Mouse (Mus musculus) CH12.LX (cell line): ENCODE measurements at regions not wholly inside any gene's neighbourhood (a gene's known extent, or its start where the extent isn't known, plus 50 kb on each side); places are given as distances from the start of the nearest gene placed in this dataset.

Source experiments
- DNase-seq: peaks from one replicate; pipeline ENCODE4 v3.0.0-alpha.2; 2013; ENCODE audit errors: extremely low read depth
- H3K27ac ChIP-seq: 2 replicates; pipeline ENCODE4 v1.5.1; 2012; ENCODE audit warnings: low read depth, mild to moderate bottlenecking, control low read depth, moderate library complexity; ENCODE audit not compliant: insufficient read depth
- H3K27me3 ChIP-seq: replicated peaks from 2 replicates; pipeline ENCODE3; 2012; ENCODE audit warnings: inconsistent platforms
- H3K36me3 ChIP-seq, 2 experiments: replicated peaks in 1 of 2; 2 replicates each; pipeline versions ENCODE3 to v1.6.1; 2012; ENCODE audit warnings: inconsistent platforms in 1 of 2, low read length in 1 of 2, mild to moderate bottlenecking in 1 of 2, mixed read lengths in 1 of 2, moderate library complexity in 1 of 2; ENCODE audit not compliant: control insufficient read depth in 1 of 2, insufficient read depth in 1 of 2
- H3K4me1 ChIP-seq, 2 experiments: 2 replicates each; pipeline ENCODE4 v1.6.1; 2012; ENCODE audit warnings: inconsistent platforms in 1 of 2, moderate library complexity in 1 of 2; ENCODE audit not compliant: insufficient read depth in 2 of 2, control insufficient read depth in 1 of 2
- H3K4me2 ChIP-seq: 2 replicates; pipeline ENCODE4 v1.6.1; 2012; ENCODE audit warnings: low read depth, mild to moderate bottlenecking, control low read depth; ENCODE audit not compliant: poor library complexity, insufficient read depth, severe bottlenecking
- H3K4me3 ChIP-seq, 3 experiments: fragments of 150-350 bp in 1 of 3; sonication (generic) in 1 of 3; replicated peaks in 1 of 3; 2 replicates each; pipeline versions ENCODE3 to v1.5.1; 2011 to 2012; ENCODE audit warnings: low read depth in 2 of 3, low read length in 2 of 3, mild to moderate bottlenecking in 2 of 3, moderate library complexity in 2 of 3, control low read depth in 1 of 3, improper control_type of control experiment in 1 of 3, inconsistent platforms in 1 of 3, mixed read lengths in 1 of 3; ENCODE audit not compliant: poor library complexity in 1 of 3
- H3K79me2 ChIP-seq: replicated peaks from 2 replicates; pipeline ENCODE4 v1.6.1; 2012; ENCODE audit warnings: mild to moderate bottlenecking, moderate library complexity; ENCODE audit not compliant: control insufficient read depth, poor library complexity, insufficient read depth, severe bottlenecking; ENCODE audit errors: extremely low read depth
- H3K9ac ChIP-seq: 2 replicates; pipeline ENCODE4 v1.6.1; 2012; ENCODE audit warnings: low read depth, mild to moderate bottlenecking, control low read depth, moderate library complexity; ENCODE audit not compliant: insufficient read depth
- H3K9me3 ChIP-seq: replicated peaks from 2 replicates; pipeline ENCODE3; 2012; ENCODE audit warnings: low read length, inconsistent platforms, mixed read lengths
- CHD1 ChIP-seq: IDR thresholded peaks from 2 replicates; pipeline ENCODE4 v1.6.1; 2012; ENCODE audit warnings: low read depth, low read length, improper control_type of control experiment, inconsistent platforms
- CTCF ChIP-seq, 2 experiments: IDR thresholded peaks in 1 of 2; conservative IDR thresholded peaks in 1 of 2; 2 replicates each; pipeline ENCODE4 v1.5.1; 2011 to 2012; ENCODE audit warnings: low read depth in 2 of 2, low read length in 2 of 2, improper control_type of control experiment in 1 of 2, inconsistent platforms in 1 of 2, mild to moderate bottlenecking in 1 of 2, moderate library complexity in 1 of 2
- ELF1 ChIP-seq: IDR thresholded peaks from 2 replicates; pipeline ENCODE4 v1.6.1; 2014; ENCODE audit warnings: low read depth, mild to moderate bottlenecking, inconsistent platforms, low read length, improper control_type of control experiment
- HCFC1 ChIP-seq: IDR thresholded peaks from 2 replicates; pipeline ENCODE4 v1.6.1; 2012; ENCODE audit warnings: low read depth, mild to moderate bottlenecking, inconsistent platforms, low read length, improper control_type of control experiment
- IRF4 ChIP-seq: IDR thresholded peaks from 2 replicates; pipeline ENCODE4 v1.6.1; 2014; ENCODE audit warnings: low read depth, mild to moderate bottlenecking, inconsistent platforms, low read length, improper control_type of control experiment
- JUND ChIP-seq: conservative IDR thresholded peaks from 2 replicates; pipeline ENCODE4 v1.6.1; 2011; ENCODE audit warnings: low read depth, low read length, improper control_type of control experiment
- MAZ ChIP-seq: IDR thresholded peaks from 2 replicates; pipeline ENCODE4 v1.6.1; 2012; ENCODE audit warnings: low read depth, mild to moderate bottlenecking, inconsistent platforms, low read length, improper control_type of control experiment, moderate library complexity
- MEF2A ChIP-seq: IDR thresholded peaks from 2 replicates; pipeline ENCODE4 v1.6.1; 2014; ENCODE audit warnings: low read depth, mild to moderate bottlenecking, inconsistent platforms, low read length, improper control_type of control experiment, borderline replicate concordance
- PAX5 ChIP-seq: IDR thresholded peaks from 2 replicates; pipeline ENCODE4 v1.6.1; 2012; ENCODE audit warnings: low read length, inconsistent platforms, mixed read lengths
- POLR2AphosphoS2 ChIP-seq: IDR thresholded peaks from 2 replicates; pipeline ENCODE4 v1.6.1; 2011; ENCODE audit warnings: low read depth, low read length, improper control_type of control experiment
- RAD21 ChIP-seq: IDR thresholded peaks from 2 replicates; pipeline ENCODE4 v1.6.1; 2011; ENCODE audit warnings: low read depth, mild to moderate bottlenecking, low read length, improper control_type of control experiment, moderate library complexity
- RCOR1 ChIP-seq: conservative IDR thresholded peaks from 2 replicates; pipeline ENCODE4 v1.6.1; 2012; ENCODE audit warnings: low read depth, mild to moderate bottlenecking, inconsistent platforms, low read length, improper control_type of control experiment
- SIN3A ChIP-seq: IDR thresholded peaks from 2 replicates; pipeline ENCODE4 v1.6.1; 2012; ENCODE audit warnings: low read length, improper control_type of control experiment, inconsistent platforms
- SMC3 ChIP-seq: IDR thresholded peaks from 2 replicates; pipeline ENCODE4 v1.6.1; 2011; ENCODE audit warnings: low read depth, low read length, improper control_type of control experiment
- ZC3H11A ChIP-seq: IDR thresholded peaks from 2 replicates; pipeline ENCODE4 v1.6.1; 2012; ENCODE audit warnings: low read depth, mild to moderate bottlenecking, inconsistent platforms, low read length, improper control_type of control experiment
- ZKSCAN1 ChIP-seq: IDR thresholded peaks from 2 replicates; pipeline ENCODE4 v1.6.1; 2012; ENCODE audit warnings: low read depth, inconsistent platforms, low read length, improper control_type of control experiment, borderline replicate concordance
- ZNF384 ChIP-seq: IDR thresholded peaks from 2 replicates; pipeline ENCODE4 v1.6.1; 2012; ENCODE audit warnings: low read depth, low read length, improper control_type of control experiment, inconsistent platforms
- dilution Hi-C: fragments of 300-500 bp; cut with MboI; formaldehyde crosslinking; loops from 2 replicates; pipeline ENCODE4 v1.14.3; 2020; ENCODE audit warnings: low sequenced_read_pairs; ENCODE audit not compliant: extremely low pct_unique_long_range_greater_than_20kb, extremely low pct_ligation_motif_present
- in situ Hi-C: fragments of 300-500 bp; cut with MboI; formaldehyde crosslinking; loops from 3 replicates; pipeline ENCODE4 v1.14.3; 2019; ENCODE audit warnings: low sequenced_read_pairs, low pct_ligation_motif_present, low pct_unique_long_range_greater_than_20kb, mixed read lengths

DNA sequence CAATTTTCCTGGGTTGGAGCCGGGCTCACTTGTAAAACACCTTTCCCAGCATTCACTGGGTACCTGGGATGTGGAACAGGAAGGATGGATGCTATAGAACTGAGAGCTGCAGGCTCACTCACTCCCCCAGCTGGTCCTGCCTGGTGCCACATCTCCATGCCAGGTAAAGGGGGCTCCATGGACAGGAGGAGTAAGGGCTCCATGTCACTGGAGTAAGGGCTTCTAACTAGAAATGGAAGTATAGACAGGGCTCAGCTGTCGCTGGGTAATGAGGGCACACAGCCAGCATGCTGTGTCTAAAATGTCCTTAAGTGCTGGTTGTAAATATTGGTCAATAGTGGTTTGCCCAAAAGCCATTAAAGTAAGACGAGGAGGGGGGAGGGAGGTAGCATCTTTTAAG is 99.4 kb upstream of the Gpr12 start:
- in situ Hi-C loops = loop anchor here (25.0 kb wide), 2 partner anchors 178 to 628 kb away; partner anchors contain the start of genes Cdx2 and Urad
- no peak overlapping the region for H3K27ac ChIP-seq
- no peaks in the 10 kb centered on the region for H3K36me3 ChIP-seq
- H3K4me2 ChIP-seq = no peak overlapping the region
- no peak overlapping the region for H3K4me3 ChIP-seq
- peaks cover 22 to 62% of the 10 kb centered on the region in 2 experiments for H3K4me1 ChIP-seq
- H3K79me2 ChIP-seq = no peaks in the 10 kb centered on the region
- TF ChIP-seq SIN3A (no peak), SMC3 (0 out of 2 replicates have a peak, but pooled peaks have one; percentile 7), CTCF (conservative IDR thresholded peaks at IDR 0.05 in 1 of 2, IDR thresholded peaks at IDR 0.05 in 1 of 2; ENCODE audit: low read depth in 2 of 2, low read length in 2 of 2) (peak in 1 of 2 experiments; percentile 11; a peak in 1 of 4 replicates)
- DNase-seq = no peak
- no peak overlapping the region for H3K9ac ChIP-seq
- dilution Hi-C loops = no loop called here
- H3K27me3 ChIP-seq = no peaks in the 10 kb centered on the region
- no peaks in the 10 kb centered on the region for H3K9me3 ChIP-seq

- H3K79me2 ChIP-seq = no peaks in the 10 kb centered on the region
- dilution Hi-C loops = no loop called here
These were observed 98.5 kb upstream of the Gpr12 start for GRCm38 (mm10) chr5:146683554-146683953.

DNA sequence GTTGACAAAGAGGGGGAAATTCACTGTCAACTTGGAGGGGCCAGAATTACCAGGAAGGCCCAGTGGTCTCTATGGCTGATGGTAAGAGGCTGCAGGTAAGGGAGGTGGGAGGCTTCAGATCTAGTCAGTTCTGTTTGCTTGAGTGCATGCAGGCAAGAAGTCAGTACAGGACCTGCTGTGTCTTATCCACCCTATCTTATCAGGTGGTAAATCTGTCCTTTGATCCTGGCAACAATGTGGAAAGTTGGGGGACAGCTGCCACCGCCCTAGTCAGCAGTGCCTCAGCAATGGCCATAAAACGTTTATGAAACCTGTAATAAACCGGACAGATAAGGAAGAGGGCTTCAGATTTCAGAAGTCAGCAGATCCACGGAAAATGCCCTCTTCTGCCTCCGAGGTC is 97.9 kb upstream of the Gpr12 start:
- no peaks in the 10 kb centered on the region for H3K9me3 ChIP-seq
- H3K9ac ChIP-seq = no peak overlapping the region
- H3K4me2 ChIP-seq = no peak overlapping the region
- H3K79me2 ChIP-seq = no peaks in the 10 kb centered on the region
- H3K27me3 ChIP-seq = no peaks in the 10 kb centered on the region
- dilution Hi-C loops (no loop called here), in situ Hi-C loops (loop anchor here (25.0 kb wide), 2 partner anchors 179 to 629 kb away; partner anchors contain the start of genes Cdx2 and Urad)
- no peak for TF ChIP-seq ZNF384
- peaks cover 21 to 70% of the 10 kb centered on the region in 2 experiments for H3K4me1 ChIP-seq
- H3K4me3 ChIP-seq = no peak overlapping the region
- no peak for DNase-seq
- H3K27ac ChIP-seq = no peak overlapping the region
- H3K36me3 ChIP-seq = no peaks in the 10 kb centered on the region

More at GRCm38 (mm10) chr5:146683554-146683953, 98.5 kb upstream of the Gpr12 start:
- Histone ChIP-seq H3K4me1 (peaks cover 23 to 70% of the 10 kb centered on the region in 2 experiments), H3K27ac (no peak overlapping the region), H3K27me3 (no peaks in the 10 kb centered on the region), H3K9ac (no peak overlapping the region), H3K9me3 (no peaks in the 10 kb centered on the region), H3K4me2 (no peak overlapping the region), H3K36me3 (no peaks in the 10 kb centered on the region), H3K4me3 (no peak overlapping the region)
- TF ChIP-seq CHD1 (no peak), PAX5 (no peak), ELF1 (no peak), HCFC1 (no peak), IRF4 (no peak), MEF2A (no peak), JUND (no peak), MAZ (no peak), POLR2AphosphoS2 (no peak), ZC3H11A (no peak), RCOR1 (no peak), ZNF384 (no peak), RAD21 (no peak), ZKSCAN1 (no peak)
- in situ Hi-C loops = loop anchor here (25.0 kb wide), 2 partner anchors 179 to 629 kb away; partner anchors contain the start of genes Cdx2 and Urad
- no peak for DNase-seq
